Mouse (Mus musculus): ENCODE measurements around the gene Scn3b.

Scn3b gene

GRCm38 (mm10) chr9:40339578-40339977 is 70.6 kb downstream of the Scn3b start:
- no peak for DNase-seq (ENCODE audit: low spot score)

All from testis, postnatal 10 days (tissue).